11 mouse cellular contexts compared by ENCODE assay signal in the genomic region with DNA sequence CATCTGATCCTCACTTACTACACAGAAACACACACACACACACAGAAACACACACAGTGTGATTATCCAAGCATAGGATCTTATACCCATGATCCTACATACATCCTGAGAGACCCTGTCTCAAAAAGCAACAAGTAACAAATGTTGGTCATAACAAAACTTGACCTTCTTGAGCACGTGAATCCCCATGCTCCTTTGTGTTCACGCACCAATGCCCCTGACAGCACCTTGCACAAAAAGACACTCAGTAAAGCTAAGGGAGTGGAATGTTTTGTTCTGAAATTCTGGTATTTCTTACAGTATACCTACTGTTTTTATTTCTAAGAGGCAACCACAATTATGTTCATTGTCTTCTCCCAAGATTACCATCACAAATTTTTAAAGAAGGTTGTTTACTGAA. TPM values are rescaled to one million over a fixed set of nuclear protein-coding genes. Genes with fewer than 3 reads are reported as not detected.
DNase-seq lines count a peak whose midpoint lies in the region; ATAC-seq and TF ChIP-seq lines count a peak whose summit lies in the region.
"Had no signal": no experiment of that assay in that cellular context is flagged by ENCODE, and none has a peak within 500 bp of the region (broad histone marks: within the 10 kb centered on the region; RNA-seq: fewer than 3 reads in every experiment).

No protein-coding gene starts in this region.

- H3K27me3 ChIP-seq in stomach, embryonic 14.5 days (ENCODE audit: control insufficient read depth, insufficient read depth, low read length) = no peaks in the 10 kb centered on the region
- H3K27me3 ChIP-seq in stomach, postnatal 0 days (ENCODE audit: control insufficient read depth, insufficient read depth, low read length) = no peaks in the 10 kb centered on the region
- 0 out of 2 replicates have a peak, but pooled peaks cover 10% of the 10 kb centered on the region for H3K27me3 ChIP-seq in limb, embryonic 15.5 days
- no peaks in the 10 kb centered on the region for H3K27me3 ChIP-seq in stomach, embryonic 15.5 days (replicated peaks)

- no peak for TF ChIP-seq CTCF in gastrocnemius, adult 2 months (IDR thresholded peaks at IDR 0.05)
- no peak for TF ChIP-seq CTCF in stomach, postnatal 0 days (IDR thresholded peaks at IDR 0.05; ENCODE audit: low read depth)

- H3K4me2 ChIP-seq in stomach, embryonic 14.5 days (replicated peaks; ENCODE audit: low read depth, low read length) = peak overlapping the region; percentile 80
- H3K4me2 ChIP-seq in stomach, postnatal 0 days (replicated peaks; ENCODE audit: low read depth) = no peak overlapping the region
- H3K4me2 ChIP-seq in limb, embryonic 15.5 days = no peak overlapping the region
- H3K4me2 ChIP-seq in stomach, embryonic 15.5 days = peak overlapping the region; percentile 79

- DNase-seq in gastrocnemius, adult 2 months = peak; percentile 3
- DNase-seq in gastrocnemius, postnatal 10 days = no peak
- no peak for DNase-seq in stomach, postnatal 0 days (ENCODE audit: low spot score)
- DNase-seq in urinary bladder, adult 2 months (ENCODE audit: low spot score) = no peak
- no peak for DNase-seq in layer of hippocampus, postnatal 10 days (ENCODE audit: low spot score in 2 of 2)
- DNase-seq: adrenal gland, postnatal 36 days; embryo, embryonic 11 days; kidney, adult 2 months had no signal

- TF ChIP-seq EP300 in stomach, postnatal 0 days (optimal IDR thresholded peaks at IDR 0.05) = no peak

- H3K4me3 ChIP-seq in gastrocnemius, adult 2 months = no peak overlapping the region
- peak overlapping the region; percentile 91 for H3K4me3 ChIP-seq in stomach, embryonic 14.5 days (ENCODE audit: low read depth, low read length)
- H3K4me3 ChIP-seq in stomach, postnatal 0 days (ENCODE audit: low read depth, low read length) = no peak overlapping the region
- peak overlapping the region; percentile 76; the same call in 1 of the 2 replicates for H3K4me3 ChIP-seq in limb, embryonic 15.5 days
- no peak overlapping the region for H3K4me3 ChIP-seq in stomach, embryonic 15.5 days (replicated peaks)

- peaks cover 29% of the 10 kb centered on the region; the same call in 1 of the 2 replicates for H3K36me3 ChIP-seq in stomach, embryonic 14.5 days (ENCODE audit: control insufficient read depth, insufficient read depth, low read length)
- H3K36me3 ChIP-seq in stomach, postnatal 0 days (ENCODE audit: control insufficient read depth, insufficient read depth, low read length) = peaks cover 2% of the 10 kb centered on the region; the same call in 1 of the 2 replicates
- peaks cover 29% of the 10 kb centered on the region for H3K36me3 ChIP-seq in limb, embryonic 15.5 days
- peaks cover 10% of the 10 kb centered on the region; the same call in 1 of the 2 replicates for H3K36me3 ChIP-seq in stomach, embryonic 15.5 days

- intact Hi-C loops in gastrocnemius, adult 2 months (cut with DNase I) = no loop called here

- ATAC-seq in stomach, embryonic 14.5 days (ENCODE audit: insufficient number of reproducible peaks, insufficient read depth, low FRiP score, low read depth) = no peak
- ATAC-seq in stomach, postnatal 0 days (ENCODE audit: low FRiP score, low TSS enrichment) = no peak
- no peak for ATAC-seq in limb, embryonic 15.5 days (ENCODE audit: insufficient number of reproducible peaks, low FRiP score, low TSS enrichment, low read depth)
- no peak for ATAC-seq in stomach, embryonic 15.5 days (ENCODE audit: insufficient read depth, low FRiP score, low read depth)

- 75% methylated on average over 2 of the region's 2 CpGs for WGBS in stomach, embryonic 14.5 days
- 76% methylated on average over 2 of the region's 2 CpGs for WGBS in stomach, postnatal 0 days
- 89% methylated on average over 2 of the region's 2 CpGs for WGBS in limb, embryonic 15.5 days
- 83% methylated on average over 2 of the region's 2 CpGs for WGBS in stomach, embryonic 15.5 days

- H3K27ac ChIP-seq in gastrocnemius, adult 2 months = no peak overlapping the region
- H3K27ac ChIP-seq in stomach, embryonic 14.5 days (ENCODE audit: low read length) = no peak overlapping the region
- H3K27ac ChIP-seq in stomach, postnatal 0 days (replicated peaks) = no peak overlapping the region
- H3K27ac ChIP-seq in limb, embryonic 15.5 days = no peak overlapping the region
- no peak overlapping the region for H3K27ac ChIP-seq in stomach, embryonic 15.5 days

- no peak overlapping the region for H3K9ac ChIP-seq in stomach, embryonic 14.5 days (replicated peaks; ENCODE audit: low read depth, low read length)
- no peak overlapping the region for H3K9ac ChIP-seq in stomach, postnatal 0 days (ENCODE audit: low read length)
- H3K9ac ChIP-seq in limb, embryonic 15.5 days = no peak overlapping the region
- H3K9ac ChIP-seq in stomach, embryonic 15.5 days = no peak overlapping the region

- peaks cover 11% of the 10 kb centered on the region for H3K4me1 ChIP-seq in stomach, embryonic 14.5 days (ENCODE audit: control insufficient read depth, insufficient read depth, low read length)
- H3K4me1 ChIP-seq in stomach, postnatal 0 days (replicated peaks; ENCODE audit: control insufficient read depth, insufficient read depth) = 0 out of 2 replicates have a peak, but pooled peaks cover 3% of the 10 kb centered on the region
- H3K4me1 ChIP-seq in limb, embryonic 15.5 days = peaks cover 17% of the 10 kb centered on the region
- 0 out of 2 replicates have a peak, but pooled peaks cover 17% of the 10 kb centered on the region for H3K4me1 ChIP-seq in stomach, embryonic 15.5 days

- no peaks in the 10 kb centered on the region for H3K9me3 ChIP-seq in stomach, embryonic 14.5 days (ENCODE audit: control insufficient read depth, low read depth, low read length)
- H3K9me3 ChIP-seq in stomach, postnatal 0 days (ENCODE audit: control insufficient read depth, low read length) = no peaks in the 10 kb centered on the region
- no peaks in the 10 kb centered on the region for H3K9me3 ChIP-seq in limb, embryonic 15.5 days
- H3K9me3 ChIP-seq in stomach, embryonic 15.5 days = no peaks in the 10 kb centered on the region

RNA-seq across cellular contexts. Expression of gene Eftud2, which starts 1.2 kb away (rescaled TPM):
- total RNA-seq in gastrocnemius, adult 2 months (2021) = 10 to 100 TPM; 25.6 to 29.5 TPM
- 10 to 100 TPM; 49.5 to 52.3 TPM for total RNA-seq in gastrocnemius, postnatal 10 days (2021)
- 148 and 168 TPM in 2 replicates for polyA plus RNA-seq in stomach, embryonic 14.5 days (2014; fragmentation: Nextera tagmentation; extraction: Ambion mirVana)
- 62.0 and 65.2 TPM in 2 replicates for polyA plus RNA-seq in stomach, postnatal 0 days (2015; fragmentation: Nextera tagmentation; extraction: Ambion mirVana)
- polyA plus RNA-seq in limb, embryonic 15.5 days (2015; fragmentation: Nextera tagmentation; extraction: Ambion mirVana) = 141 and 146 TPM in 2 replicates
- 155 and 169 TPM in 2 replicates for polyA plus RNA-seq in stomach, embryonic 15.5 days (2015; fragmentation: Nextera tagmentation; extraction: Ambion mirVana)
- 42.1 and 43.4 TPM in 2 replicates for polyA plus RNA-seq in urinary bladder, adult 2 months (2012; rRNA removed)
- 100 to 1,000 TPM; 105 to 117 TPM for total RNA-seq in layer of hippocampus, postnatal 10 days (2021)

RNA-seq across cellular contexts. Expression of gene Ccdc103, which starts 1.4 kb away (rescaled TPM):
- not detected for total RNA-seq in gastrocnemius, adult 2 months (2021)
- total RNA-seq in gastrocnemius, postnatal 10 days (2021) = under 1 TPM in 1 of 2 experiments, not detected in 1; 0.14 TPM
- 1.3 and 1.7 TPM in 2 replicates for polyA plus RNA-seq in stomach, embryonic 14.5 days (2014; fragmentation: Nextera tagmentation; extraction: Ambion mirVana)
- 0.30 and 0.56 TPM in 2 replicates for polyA plus RNA-seq in stomach, postnatal 0 days (2015; fragmentation: Nextera tagmentation; extraction: Ambion mirVana)
- 0.48 and 0.81 TPM in 2 replicates for polyA plus RNA-seq in limb, embryonic 15.5 days (2015; fragmentation: Nextera tagmentation; extraction: Ambion mirVana)
- polyA plus RNA-seq in stomach, embryonic 15.5 days (2015; fragmentation: Nextera tagmentation; extraction: Ambion mirVana) = 1.1 TPM in 2 replicates
- polyA plus RNA-seq in urinary bladder, adult 2 months (2012; rRNA removed) = 0.66 and 0.77 TPM in 2 replicates
- total RNA-seq in layer of hippocampus, postnatal 10 days (2021) = 1 to 10 TPM; 1.1 to 1.4 TPM

RNA-seq across cellular contexts. Expression of gene Fam187a, which starts 5.4 kb away (rescaled TPM):
- not detected for total RNA-seq in gastrocnemius, adult 2 months (2021)
- total RNA-seq in gastrocnemius, postnatal 10 days (2021) = not detected
- polyA plus RNA-seq in stomach, embryonic 14.5 days (2014; fragmentation: Nextera tagmentation; extraction: Ambion mirVana) = not detected in 2 replicates
- not detected in 2 replicates for polyA plus RNA-seq in stomach, postnatal 0 days (2015; fragmentation: Nextera tagmentation; extraction: Ambion mirVana)
- polyA plus RNA-seq in limb, embryonic 15.5 days (2015; fragmentation: Nextera tagmentation; extraction: Ambion mirVana) = not detected in 2 replicates
- polyA plus RNA-seq in stomach, embryonic 15.5 days (2015; fragmentation: Nextera tagmentation; extraction: Ambion mirVana) = not detected in 2 replicates
- not detected in 2 replicates for polyA plus RNA-seq in urinary bladder, adult 2 months (2012; rRNA removed)
- not detected for total RNA-seq in layer of hippocampus, postnatal 10 days (2021)
- total RNA-seq: adrenal gland, postnatal 36 days had no signal
- polyA plus RNA-seq: kidney, adult 2 months had no signal

RNA-seq across cellular contexts. Expression of gene Gfap, which starts 21.2 kb away (rescaled TPM):
- total RNA-seq in gastrocnemius, adult 2 months (2021) = not detected
- total RNA-seq in gastrocnemius, postnatal 10 days (2021) = under 1 TPM; 0.09 to 0.61 TPM
- polyA plus RNA-seq in stomach, embryonic 14.5 days (2014; fragmentation: Nextera tagmentation; extraction: Ambion mirVana) = 0.34 and 0.62 TPM in 2 replicates
- polyA plus RNA-seq in stomach, postnatal 0 days (2015; fragmentation: Nextera tagmentation; extraction: Ambion mirVana) = 0.68 and 1.1 TPM in 2 replicates
- 0.28 and 0.65 TPM in 2 replicates for polyA plus RNA-seq in limb, embryonic 15.5 days (2015; fragmentation: Nextera tagmentation; extraction: Ambion mirVana)
- polyA plus RNA-seq in stomach, embryonic 15.5 days (2015; fragmentation: Nextera tagmentation; extraction: Ambion mirVana) = 0.70 and 1.2 TPM in 2 replicates
- polyA plus RNA-seq in urinary bladder, adult 2 months (2012; rRNA removed) = 0.53 and 0.56 TPM in 2 replicates
- total RNA-seq in layer of hippocampus, postnatal 10 days (2021) = 100 to 1,000 TPM; 273 to 295 TPM

RNA-seq across cellular contexts. Expression of gene Higd1b, which starts 43.9 kb away (rescaled TPM):
- total RNA-seq in gastrocnemius, adult 2 months (2021) = 1 to 10 TPM; 2.4 to 5.4 TPM
- total RNA-seq in gastrocnemius, postnatal 10 days (2021) = 1 to 10 TPM; 2.8 to 4.2 TPM
- polyA plus RNA-seq in stomach, embryonic 14.5 days (2014; fragmentation: Nextera tagmentation; extraction: Ambion mirVana) = not detected in 2 replicates
- polyA plus RNA-seq in stomach, postnatal 0 days (2015; fragmentation: Nextera tagmentation; extraction: Ambion mirVana) = 3.2 and 5.9 TPM in 2 replicates
- polyA plus RNA-seq in limb, embryonic 15.5 days (2015; fragmentation: Nextera tagmentation; extraction: Ambion mirVana) = 0.84 and 1.6 TPM in 2 replicates
- polyA plus RNA-seq in stomach, embryonic 15.5 days (2015; fragmentation: Nextera tagmentation; extraction: Ambion mirVana) = 1.4 and 1.5 TPM in 2 replicates
- polyA plus RNA-seq in urinary bladder, adult 2 months (2012; rRNA removed) = 3.2 and 4.0 TPM in 2 replicates
- 10 to 100 TPM in 1 of 2 experiments, 1 to 10 TPM in 1; 9.3 to 11.1 TPM for total RNA-seq in layer of hippocampus, postnatal 10 days (2021)

Comparison
In these comparisons a context has a peak if more than half of its experiments do, and no peak if none do; other contexts are left out.
1. H3K4me3 ChIP-seq: peak in stomach, embryonic 14.5 days (single experiment) and limb, embryonic 15.5 days (single experiment); none in gastrocnemius, adult 2 months (single experiment), stomach, postnatal 0 days (single experiment) and stomach, embryonic 15.5 days (single experiment).
2. H3K4me2 ChIP-seq: peak in stomach, embryonic 14.5 days (single experiment) and stomach, embryonic 15.5 days (single experiment); none in stomach, postnatal 0 days (single experiment) and limb, embryonic 15.5 days (single experiment).